Mouse (Mus musculus) thymus, adult 2 months (tissue): Measurements from ENCODE around the gene Ethe1.

Source experiments
- CTCF ChIP-seq: fragments of 200-500 bp; IDR thresholded peaks from 2 replicates; pipeline ENCODE4 v1.5.1; 2012; ENCODE audit warnings: mild to moderate bottlenecking, control low read depth, low read length, moderate library complexity, borderline replicate concordance; ENCODE audit not compliant: control insufficient read depth, poor library complexity, insufficient read depth; ENCODE audit errors: extremely low read depth
- POLR2A ChIP-seq: fragments of 200-500 bp; IDR thresholded peaks from 2 replicates; pipeline ENCODE4 v1.6.1; 2012; ENCODE audit warnings: mild to moderate bottlenecking, low read length, control low read depth, moderate library complexity; ENCODE audit not compliant: control insufficient read depth, poor library complexity, insufficient read depth; ENCODE audit errors: extremely low read depth

DNA sequence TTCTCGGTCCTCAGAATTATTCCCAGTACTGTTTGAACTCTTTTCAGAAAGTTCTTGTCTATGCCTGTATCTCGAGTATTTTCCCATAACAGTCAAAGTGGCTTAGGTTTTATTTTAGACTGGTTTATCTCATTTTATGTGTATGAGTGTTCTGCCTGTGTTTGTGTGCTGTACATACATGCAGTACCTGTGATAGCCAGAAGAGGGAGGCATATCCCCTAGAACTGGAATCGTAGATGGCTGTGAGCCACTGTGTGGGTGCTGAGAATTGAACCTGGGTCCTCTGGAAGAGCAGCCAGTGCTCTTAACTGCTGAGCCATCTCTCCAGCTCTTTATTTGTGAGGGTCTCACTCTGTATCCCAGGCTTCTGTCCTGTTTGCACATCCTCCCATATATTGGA lies 33.9 kb downstream of the Ethe1 start:
- TF ChIP-seq CTCF: no peak
- TF ChIP-seq POLR2A: no peak
